Mouse (Mus musculus) heart, postnatal 0 days (tissue): ENCODE results near the gene Zhx3. TPM values are rescaled to one million over a fixed set of nuclear protein-coding genes. Genes with fewer than 3 reads are reported as not detected.
A peak's percentile ranks its signal among the peaks of the same experiment; 100 is the strongest.

ENCODE experiments used
- ATAC-seq: fragments of 200-750 bp; cut with Nextera tagmentation; 2 replicates; pipeline ENCODE4 v1.8.0; 2017; ENCODE audit warnings: low read depth, moderate number of reproducible peaks, moderate library complexity; ENCODE audit not compliant: insufficient read depth
- DNase-seq: peaks from one replicate; pipeline ENCODE4 v3.0.0-alpha.2; 2016; ENCODE audit warnings: low spot score
- H3K27ac ChIP-seq: fragments of 300-500 bp; sonication (generic); 2 replicates; pipeline ENCODE4 v1.5.1; 2014; ENCODE audit warnings: low read depth, mild to moderate bottlenecking
- H3K27me3 ChIP-seq: fragments of 300-500 bp; sonication (generic); 2 replicates; pipeline ENCODE4 v1.6.1; 2014; ENCODE audit warnings: low read length, mixed read lengths; ENCODE audit not compliant: control insufficient read depth, insufficient read depth
- H3K36me3 ChIP-seq: fragments of 300-500 bp; sonication (generic); replicated peaks from 2 replicates; pipeline ENCODE4 v1.6.1; 2014; ENCODE audit warnings: low read length, mixed read lengths; ENCODE audit not compliant: control insufficient read depth, insufficient read depth
- H3K4me1 ChIP-seq: fragments of 300-500 bp; sonication (generic); 2 replicates; pipeline ENCODE4 v1.6.1; 2014; ENCODE audit warnings: antibody characterized with exemption; ENCODE audit not compliant: control insufficient read depth, insufficient read depth
- H3K4me2 ChIP-seq: fragments of 300-500 bp; sonication (generic); 2 replicates; pipeline ENCODE4 v1.6.1; 2014; ENCODE audit warnings: low read depth, mild to moderate bottlenecking, low read length, moderate library complexity
- H3K4me3 ChIP-seq: fragments of 300-500 bp; sonication (generic); 2 replicates; pipeline ENCODE4 v1.5.1; 2014; ENCODE audit warnings: low read depth, low read length
- H3K9ac ChIP-seq: fragments of 300-500 bp; sonication (generic); replicated peaks from 2 replicates; pipeline ENCODE4 v1.6.1; 2014; ENCODE audit warnings: low read depth, low read length, mixed read lengths
- H3K9me3 ChIP-seq: fragments of 300-500 bp; sonication (generic); replicated peaks from 2 replicates; pipeline ENCODE4 v1.6.1; 2016; ENCODE audit warnings: low read length; ENCODE audit not compliant: control insufficient read depth
- CTCF ChIP-seq: IDR thresholded peaks from 2 replicates; pipeline ENCODE4 v1.5.1; 2016; ENCODE audit warnings: antibody characterized with exemption, control low read depth, low read depth
- EP300 ChIP-seq: IDR thresholded peaks from 2 replicates; pipeline ENCODE4 v1.6.1; 2016; ENCODE audit warnings: antibody characterized with exemption, low read depth
- WGBS: fragments of 180-500 bp; shearing (Covaris S2); extraction: QIAGEN DNeasy Blood & Tissue Kit; methylation state at CpG from one replicate; pipeline ENCODE4 v1.1.7; 2014; 5-methylcytosine and 5-hydroxymethylcytosine counted together
- polyA plus RNA-seq: library from polyadenylated mRNA; unstranded; fragments of >200 nt; fragmentation: Nextera tagmentation; extraction: Ambion mirVana; gene quantifications from 2 replicates; pipeline ENCODE4 v1.2.1, GENCODE M21; 2015
- total RNA-seq: library from RNA; depleted of rRNA; stranded (reverse); fragments of >200 nt; gene quantifications from 2 replicates; pipeline ENCODE4 v1.2.3, GENCODE M21; 2014; ENCODE audit warnings: low replicate concordance

Gene Zhx3
- total and polyA plus RNA-seq, 2 experiments from 2014 or later, result 4.7 to 18.3 TPM

DNA sequence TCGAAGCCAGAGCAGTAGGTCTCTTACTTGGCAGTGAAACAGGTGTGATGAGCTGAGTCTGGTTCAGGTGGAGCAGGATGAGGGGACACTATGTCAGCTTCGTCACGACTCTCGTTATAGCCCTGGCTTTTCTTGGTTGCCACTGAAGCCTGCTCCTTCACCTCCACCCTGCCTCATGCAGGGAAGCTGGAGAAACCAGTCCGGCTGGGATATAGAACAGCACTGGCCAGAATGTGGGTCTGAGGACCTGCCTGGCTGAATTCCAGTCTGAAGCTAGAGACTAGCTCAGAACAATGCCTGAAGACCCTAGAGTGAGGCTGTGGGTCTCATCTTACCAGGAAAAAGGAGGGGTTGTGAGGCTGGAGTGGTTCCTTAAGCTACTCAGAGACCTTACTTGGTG is 18.2 kb upstream of the Zhx3 start:
- TF ChIP-seq EP300, result no peak
- TF ChIP-seq CTCF, result no peak
- H3K27me3 ChIP-seq, result no peaks in the 10 kb centered on the region
- no peaks in the 10 kb centered on the region for H3K36me3 ChIP-seq
- no peak overlapping the region for H3K4me3 ChIP-seq
- no peak overlapping the region for H3K9ac ChIP-seq
- DNase-seq (no peak), ATAC-seq (no peak)
- no peaks in the 10 kb centered on the region for H3K9me3 ChIP-seq
- H3K4me1 ChIP-seq, result no peaks in the 10 kb centered on the region
- WGBS, result 81% methylated on average over 5 of the region's 5 CpGs
- no peak overlapping the region for H3K27ac ChIP-seq
- H3K4me2 ChIP-seq, result no peak overlapping the region

DNA sequence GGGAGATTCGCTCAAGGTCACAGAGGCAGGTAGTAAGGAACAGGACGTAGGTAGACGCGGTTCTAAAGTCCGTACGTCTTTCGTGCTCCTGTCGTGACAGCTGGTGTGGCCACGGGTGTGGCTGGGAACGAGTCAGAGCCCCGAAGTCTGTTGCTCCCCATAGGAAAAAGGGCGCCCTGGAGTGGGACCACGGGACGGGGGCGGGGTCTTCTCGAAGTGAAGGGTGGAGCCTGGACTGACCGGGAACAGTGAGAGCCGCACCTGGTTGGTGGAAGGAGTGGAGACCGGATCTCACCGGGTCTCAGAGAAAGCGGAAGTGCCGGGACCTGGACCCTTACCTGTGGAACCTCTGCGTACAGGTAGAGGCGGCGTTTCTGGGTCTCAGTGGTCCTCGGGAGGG is 15.1 kb upstream of the Zhx3 start:
- no peaks in the 10 kb centered on the region for H3K36me3 ChIP-seq
- H3K4me1 ChIP-seq, result no peaks in the 10 kb centered on the region
- WGBS, result under 1% methylated on average over 26 of the region's 26 CpGs
- peak overlapping the region; percentile 83 for H3K4me2 ChIP-seq
- peak overlapping the region; percentile 31; the same call in 1 of the 2 replicates for H3K9ac ChIP-seq
- H3K9me3 ChIP-seq, result no peaks in the 10 kb centered on the region
- peak; percentile 69 for ATAC-seq
- no peak for DNase-seq
- no peak overlapping the region for H3K27ac ChIP-seq
- H3K27me3 ChIP-seq, result no peaks in the 10 kb centered on the region
- H3K4me3 ChIP-seq, result peak overlapping the region; percentile 39
- TF ChIP-seq EP300 (no peak), CTCF (no peak)

DNA sequence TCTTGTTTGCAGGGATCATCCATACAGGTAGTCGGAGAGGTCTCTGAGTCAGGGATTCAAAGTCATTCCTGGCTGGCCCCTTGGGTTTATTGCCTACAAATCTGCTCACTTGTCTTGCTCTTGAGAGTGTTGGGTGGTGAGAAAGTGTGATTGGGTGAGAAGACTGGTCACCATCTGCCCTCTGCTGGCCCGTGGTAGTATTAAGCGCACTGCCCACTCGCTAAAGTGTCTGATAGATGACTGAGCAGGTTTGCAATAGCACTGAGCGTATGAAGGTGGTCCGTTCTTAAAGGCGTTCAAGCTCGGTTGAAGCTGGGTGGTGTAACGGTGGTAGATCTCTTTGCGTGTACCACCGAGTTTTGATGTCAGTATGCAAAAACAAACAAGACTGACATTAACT is 14.5 kb upstream of the Zhx3 start:
- TF ChIP-seq EP300, result no peak
- TF ChIP-seq CTCF, result peak; percentile 89
- Histone ChIP-seq H3K4me2 (peak overlapping the region; percentile 83), H3K9ac (peak overlapping the region; percentile 31; the same call in 1 of the 2 replicates), H3K9me3 (no peaks in the 10 kb centered on the region), H3K27ac (no peak overlapping the region), H3K4me3 (peak overlapping the region; percentile 39), H3K27me3 (no peaks in the 10 kb centered on the region), H3K36me3 (no peaks in the 10 kb centered on the region), H3K4me1 (no peaks in the 10 kb centered on the region)
- DNase-seq, result peak; percentile 81
- ATAC-seq, result peak; percentile 86
- WGBS, result 2% methylated on average over 11 of the region's 11 CpGs

DNA sequence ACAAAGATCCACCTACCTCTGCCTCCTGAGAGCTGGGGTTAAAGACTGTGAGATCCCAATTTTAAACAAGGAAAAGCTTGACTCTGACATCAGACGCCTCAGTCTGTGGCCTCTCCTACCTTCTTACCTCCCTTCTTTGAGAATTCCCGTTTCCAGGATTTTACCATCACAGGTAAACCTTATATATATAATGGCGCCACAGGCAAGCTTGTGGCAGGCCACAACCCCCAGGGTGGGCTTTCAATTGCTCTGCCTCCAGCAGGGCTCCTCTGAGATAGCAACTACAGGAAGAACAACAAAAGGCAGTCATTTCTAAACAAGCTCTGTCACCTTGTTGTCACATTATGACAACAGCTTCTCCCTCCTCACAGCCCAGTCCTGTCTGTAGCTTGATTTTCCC is 13.4 kb upstream of the Zhx3 start:
- Histone ChIP-seq H3K9me3 (no peaks in the 10 kb centered on the region), H3K9ac (no peak overlapping the region), H3K4me3 (no peak overlapping the region), H3K4me2 (no peak overlapping the region), H3K4me1 (no peaks in the 10 kb centered on the region), H3K36me3 (no peaks in the 10 kb centered on the region), H3K27ac (no peak overlapping the region), H3K27me3 (no peaks in the 10 kb centered on the region)
- no peak for TF ChIP-seq EP300
- no peak for TF ChIP-seq CTCF
- DNase-seq, result no peak
- WGBS, result 77% methylated on average over 3 of the region's 3 CpGs
- ATAC-seq, result no peak

DNA sequence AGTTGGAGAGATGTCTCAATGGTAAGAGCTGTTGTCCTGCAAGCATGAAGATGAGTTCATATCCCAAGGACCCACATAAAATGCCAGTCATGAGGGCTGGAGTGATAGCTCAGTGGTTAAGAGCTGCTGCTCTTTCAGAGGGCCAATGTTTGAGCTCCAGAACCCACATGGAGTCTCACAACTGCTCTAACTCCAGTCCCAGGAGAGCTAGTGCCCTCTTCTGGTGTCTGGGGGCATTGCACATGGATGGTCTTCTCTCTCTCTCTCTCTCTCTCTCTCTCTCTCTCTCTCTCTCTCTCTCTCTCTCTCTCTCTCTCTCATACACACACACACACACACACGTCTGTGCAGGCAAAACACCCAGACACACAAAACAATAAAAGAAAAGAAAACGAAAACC is 12.0 kb upstream of the Zhx3 start:
- peaks cover 3% of the 10 kb centered on the region; the same call in 1 of the 2 replicates for H3K4me1 ChIP-seq
- DNase-seq (no peak), ATAC-seq (no peak)
- H3K36me3 ChIP-seq, result no peaks in the 10 kb centered on the region
- no peak overlapping the region for H3K27ac ChIP-seq
- peak; percentile 79 for TF ChIP-seq CTCF
- no peak for TF ChIP-seq EP300
- H3K4me3 ChIP-seq, result no peak overlapping the region
- no peaks in the 10 kb centered on the region for H3K9me3 ChIP-seq
- H3K9ac ChIP-seq, result no peak overlapping the region
- no peak overlapping the region for H3K4me2 ChIP-seq
- H3K27me3 ChIP-seq, result no peaks in the 10 kb centered on the region
- WGBS, result 30% methylated on average over 2 of the region's 2 CpGs

DNA sequence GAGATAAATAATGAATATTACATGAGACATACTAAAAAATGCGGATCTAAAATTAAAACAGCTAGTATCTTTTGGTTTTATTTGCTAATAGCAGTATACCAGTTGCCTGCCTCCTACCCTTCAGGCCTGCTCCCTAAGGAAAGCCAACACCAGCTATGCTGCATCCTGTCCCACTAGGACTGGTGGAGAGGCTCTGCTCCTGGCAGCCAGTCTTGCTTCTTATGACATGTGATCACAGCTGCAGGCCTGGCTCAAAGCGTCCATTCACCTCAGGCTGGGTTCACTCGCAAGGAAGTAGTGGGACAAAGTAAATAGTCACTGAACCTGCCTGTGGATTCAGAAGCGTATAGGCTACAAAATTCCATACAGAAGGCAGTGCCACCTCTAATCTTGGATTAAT is 11.1 kb upstream of the Zhx3 start:
- no peaks in the 10 kb centered on the region for H3K27me3 ChIP-seq
- H3K4me1 ChIP-seq, result peaks cover 3% of the 10 kb centered on the region; the same call in 1 of the 2 replicates
- no peak for TF ChIP-seq EP300
- TF ChIP-seq CTCF, result no peak
- H3K9ac ChIP-seq, result no peak overlapping the region
- H3K36me3 ChIP-seq, result no peaks in the 10 kb centered on the region
- no peaks in the 10 kb centered on the region for H3K9me3 ChIP-seq
- DNase-seq (no peak), ATAC-seq (peak; percentile 38; the same call in 1 of the 2 replicates)
- H3K4me2 ChIP-seq, result no peak overlapping the region
- 61% methylated on average over 4 of the region's 4 CpGs for WGBS
- H3K27ac ChIP-seq, result no peak overlapping the region
- H3K4me3 ChIP-seq, result no peak overlapping the region
